Mouse (Mus musculus) lung, embryonic 16.5 days (tissue): Measurements from ENCODE around the gene AW822073. TPM values are rescaled to one million over a fixed set of nuclear protein-coding genes. Genes with fewer than 3 reads are reported as not detected.

ENCODE experiments used
- ATAC-seq: fragments of 200-750 bp; cut with Nextera tagmentation; 2 replicates; pipeline ENCODE4 v1.8.0; 2017; ENCODE audit warnings: low read depth, mild to moderate bottlenecking, moderate library complexity
- H3K27ac ChIP-seq: fragments of 300-500 bp; sonication (generic); 2 replicates; pipeline ENCODE4 v1.5.1; 2014; ENCODE audit warnings: mild to moderate bottlenecking, control low read depth, low read length
- H3K27me3 ChIP-seq: fragments of 300-500 bp; sonication (generic); 2 replicates; pipeline ENCODE4 v1.6.1; 2014; ENCODE audit warnings: low read depth, low read length, mixed read lengths; ENCODE audit not compliant: control insufficient read depth, insufficient read depth
- H3K36me3 ChIP-seq: fragments of 300-500 bp; sonication (generic); 2 replicates; pipeline ENCODE4 v1.6.1; 2014; ENCODE audit warnings: low read length; ENCODE audit not compliant: control insufficient read depth, insufficient read depth
- H3K4me1 ChIP-seq: fragments of 300-500 bp; sonication (generic); replicated peaks from 2 replicates; pipeline ENCODE4 v1.6.1; 2014; ENCODE audit warnings: low read length, mixed read lengths; ENCODE audit not compliant: control insufficient read depth, insufficient read depth
- H3K4me2 ChIP-seq: fragments of 300-500 bp; sonication (generic); 2 replicates; pipeline ENCODE4 v1.6.1; 2014; ENCODE audit warnings: low read depth, low read length, control low read depth
- H3K4me3 ChIP-seq: fragments of 300-500 bp; sonication (generic); 2 replicates; pipeline ENCODE4 v1.5.1; 2014; ENCODE audit warnings: mild to moderate bottlenecking, low read length, control low read depth
- H3K9ac ChIP-seq: fragments of 300-500 bp; sonication (generic); 2 replicates; pipeline ENCODE4 v1.6.1; 2014; ENCODE audit warnings: low read length, control low read depth
- H3K9me3 ChIP-seq: fragments of 300-500 bp; sonication (generic); 2 replicates; pipeline ENCODE4 v1.6.1; 2016; ENCODE audit warnings: low read length; ENCODE audit not compliant: control insufficient read depth
- WGBS: fragments of 180-500 bp; shearing (Covaris S2); extraction: QIAGEN DNeasy Blood & Tissue Kit; methylation state at CpG from one replicate; pipeline ENCODE4 v1.1.7; 2014; 5-methylcytosine and 5-hydroxymethylcytosine counted together
- polyA plus RNA-seq: library from polyadenylated mRNA; unstranded; fragments of >200 nt; fragmentation: Nextera tagmentation; extraction: Ambion mirVana; gene quantifications from 2 replicates; pipeline ENCODE4 v1.2.1, GENCODE M21; 2015

The AW822073 gene
- polyA plus RNA-seq, 1 experiment from 2014 or later: not detected

DNA sequence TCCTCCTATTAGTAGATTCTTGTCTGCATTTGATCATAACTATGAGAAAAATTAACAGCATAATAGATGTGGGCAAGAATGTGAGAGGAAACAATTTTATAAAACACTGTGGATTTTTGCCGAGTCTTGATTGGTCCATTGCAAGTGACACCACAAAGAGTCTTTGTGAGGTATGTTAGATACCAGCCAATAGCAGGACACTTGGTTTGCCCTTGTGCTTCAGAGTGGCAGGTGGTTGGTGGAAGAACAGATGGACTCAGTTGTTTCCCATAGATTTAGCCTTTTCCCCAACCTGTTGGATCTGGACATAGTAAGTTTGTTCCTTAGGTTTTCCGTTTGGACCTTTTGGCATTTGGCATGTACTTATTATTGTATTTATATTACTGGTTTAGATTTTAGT is 13.5 kb downstream of the AW822073 start:
- H3K27me3 ChIP-seq: no peaks in the 10 kb centered on the region
- no peaks in the 10 kb centered on the region for H3K9me3 ChIP-seq
- no peak overlapping the region for H3K27ac ChIP-seq
- H3K9ac ChIP-seq: no peak overlapping the region
- no peaks in the 10 kb centered on the region for H3K4me1 ChIP-seq
- H3K4me2 ChIP-seq: no peak overlapping the region
- no peak for ATAC-seq
- H3K4me3 ChIP-seq: no peak overlapping the region
- H3K36me3 ChIP-seq: no peaks in the 10 kb centered on the region
- WGBS: 78% methylated on average over 2 of the region's 2 CpGs

GRCm38 (mm10) chr10:58210514-58210913 is 14.2 kb downstream of the AW822073 start:
- H3K4me2 ChIP-seq: no peak overlapping the region
- no peaks in the 10 kb centered on the region for H3K27me3 ChIP-seq
- no peaks in the 10 kb centered on the region for H3K9me3 ChIP-seq
- H3K4me3 ChIP-seq: no peak overlapping the region
- no peaks in the 10 kb centered on the region for H3K36me3 ChIP-seq
- no peaks in the 10 kb centered on the region for H3K4me1 ChIP-seq
- H3K27ac ChIP-seq: no peak overlapping the region
- 50% methylated on average over 1 of the region's 1 CpGs for WGBS
- no peak overlapping the region for H3K9ac ChIP-seq
- no peak for ATAC-seq

DNA sequence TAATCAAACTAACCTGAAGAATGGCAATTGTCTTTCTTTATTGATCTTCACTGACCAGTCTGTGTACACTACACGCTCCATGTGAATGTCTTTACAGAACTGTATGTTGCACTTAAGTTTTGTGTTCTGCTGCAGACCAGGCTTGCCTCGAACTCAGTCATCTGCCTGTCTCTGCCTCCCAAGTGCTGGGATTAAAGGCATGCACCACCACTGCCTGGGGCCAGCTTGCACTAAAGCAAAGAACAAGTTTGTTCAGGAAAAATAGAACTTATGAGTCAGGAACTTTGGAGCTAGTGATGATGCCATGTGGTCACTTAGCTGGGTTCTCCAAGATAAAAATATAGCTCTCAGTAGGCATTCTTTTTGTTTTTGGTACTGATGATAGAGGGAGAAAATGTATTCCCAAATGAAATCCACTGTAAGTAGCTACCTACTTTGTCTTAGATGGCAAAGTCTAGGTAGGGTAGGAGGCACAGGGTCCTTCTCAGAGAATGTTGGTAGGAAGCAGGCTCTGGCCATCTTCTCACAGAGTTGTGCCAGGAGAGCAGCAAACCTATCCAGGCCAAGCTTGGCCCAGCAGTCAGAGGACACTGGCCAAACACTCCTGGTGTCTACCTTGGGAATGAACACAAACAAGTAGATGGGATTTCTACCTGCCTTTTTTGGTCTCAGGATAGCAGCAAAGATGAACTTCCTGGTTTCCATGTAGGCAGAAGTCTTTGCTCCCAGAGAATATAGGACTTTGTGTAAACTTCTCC is 14.8 kb downstream of the AW822073 start:
- ATAC-seq: no peak
- H3K9me3 ChIP-seq: no peaks in the 10 kb centered on the region
- 55% methylated on average over 2 of the region's 2 CpGs for WGBS

DNA sequence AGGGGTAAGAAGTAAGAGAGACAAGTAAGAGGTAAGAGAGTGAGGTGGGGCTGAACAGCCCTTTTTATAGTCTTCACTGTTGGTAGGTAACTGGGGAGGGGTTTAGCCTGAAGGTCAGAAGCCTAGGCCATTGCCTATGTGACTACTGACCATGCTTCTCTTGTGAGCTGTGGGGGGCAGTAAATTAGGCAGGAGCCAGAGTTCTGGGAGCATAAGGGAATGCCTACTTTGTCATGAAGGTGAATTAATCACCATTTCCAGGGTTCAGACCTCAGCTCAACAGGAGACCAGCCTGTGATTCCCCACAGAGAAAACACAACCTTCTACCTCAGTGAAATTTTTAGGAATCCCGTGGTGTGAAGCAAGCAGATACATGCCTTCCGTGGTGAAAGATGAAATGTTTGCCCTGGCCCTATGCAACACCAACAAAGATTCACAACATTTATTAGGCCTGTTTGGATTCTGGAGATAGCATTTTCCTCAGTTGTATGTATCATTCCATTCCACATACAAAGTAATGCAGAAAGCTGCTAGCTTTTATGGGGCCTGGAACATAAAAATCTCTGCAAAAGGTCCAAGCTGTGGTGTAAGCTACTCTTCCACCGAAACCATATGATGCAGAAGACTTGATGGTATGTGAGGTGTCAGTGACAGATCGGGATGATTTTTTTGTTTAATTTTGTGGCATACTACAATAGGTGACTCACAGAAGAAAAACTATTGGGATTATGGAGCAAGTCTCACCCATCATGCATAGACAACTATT is 17.9 kb downstream of the AW822073 start:
- Histone ChIP-seq H3K36me3 (no peaks in the 10 kb centered on the region), H3K9me3 (no peaks in the 10 kb centered on the region), H3K4me2 (no peak overlapping the region), H3K27me3 (no peaks in the 10 kb centered on the region), H3K27ac (no peak overlapping the region), H3K9ac (no peak overlapping the region), H3K4me1 (no peaks in the 10 kb centered on the region), H3K4me3 (no peak overlapping the region)
- no peak for ATAC-seq
- WGBS: 82% methylated on average over 4 of the region's 4 CpGs

More for the DNA sequence above, 14.8 kb downstream of the AW822073 start:
- Histone ChIP-seq H3K9ac (no peak overlapping the region), H3K4me3 (no peak overlapping the region), H3K4me1 (no peaks in the 10 kb centered on the region), H3K36me3 (no peaks in the 10 kb centered on the region), H3K27ac (no peak overlapping the region), H3K27me3 (no peaks in the 10 kb centered on the region), H3K4me2 (no peak overlapping the region)

DNA sequence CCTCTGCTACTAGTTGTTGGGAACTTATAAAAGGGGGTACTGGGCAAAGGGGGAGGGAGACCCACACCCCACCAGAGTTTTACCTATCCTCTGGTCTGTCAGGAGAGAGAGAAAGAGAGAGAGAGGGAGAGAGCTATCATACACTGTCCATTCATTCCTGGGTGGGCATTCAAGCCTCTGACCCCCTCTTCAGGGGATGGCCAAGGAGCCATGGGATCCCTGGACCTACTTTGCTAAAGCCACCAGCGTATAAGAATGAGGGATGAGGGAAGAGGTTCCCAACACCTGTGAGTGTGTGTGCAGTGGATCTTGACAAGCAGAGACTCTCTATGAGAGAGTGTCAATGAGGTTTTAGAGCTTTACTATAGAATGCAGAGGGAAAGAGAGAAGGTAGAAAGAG is 18.7 kb downstream of the AW822073 start:
- no peaks in the 10 kb centered on the region for H3K27me3 ChIP-seq
- H3K36me3 ChIP-seq: no peaks in the 10 kb centered on the region
- H3K4me3 ChIP-seq: no peak overlapping the region
- no peak for ATAC-seq
- H3K27ac ChIP-seq: no peak overlapping the region
- no peak overlapping the region for H3K9ac ChIP-seq
- no peak overlapping the region for H3K4me2 ChIP-seq
- H3K9me3 ChIP-seq: no peaks in the 10 kb centered on the region
- H3K4me1 ChIP-seq: no peaks in the 10 kb centered on the region
- WGBS: 39% methylated on average over 1 of the region's 1 CpGs

Other genes with a start within 250 kb of the AW822073 start
- gene Duxf3, start 7.7 kb upstream of the AW822073 start, polyA plus RNA-seq: not detected in 2 replicates
- not detected in 2 replicates for gene Gm4981, start 11.8 kb upstream of the AW822073 start, polyA plus RNA-seq
- 67.5 and 83.6 TPM in 2 replicates for gene Gcc2, start 30.6 kb upstream of the AW822073 start, polyA plus RNA-seq
- gene Lims1, start 98.5 kb upstream of the AW822073 start, polyA plus RNA-seq: 231 and 237 TPM in 2 replicates
- 26.0 and 29.1 TPM in 2 replicates for gene Ranbp2, start 222.0 kb upstream of the AW822073 start, polyA plus RNA-seq